Mouse (Mus musculus): ENCODE data around the gene Lrfn2. TPM values are rescaled to one million over a fixed set of nuclear protein-coding genes. Genes with fewer than 3 reads are reported as not detected.
A peak's percentile ranks its signal among the peaks of the same experiment; 100 is the strongest.

Gene Lrfn2
- polyA plus RNA-seq, 1 experiment: 9.0 TPM

- TF ChIP-seq POLR2A (IDR thresholded peaks at IDR 0.05; ENCODE audit: borderline replicate concordance, extremely low read depth, insufficient read depth, insufficient read length, poor library complexity, severe bottlenecking): no peak
- no peak for TF ChIP-seq CTCF (IDR thresholded peaks at IDR 0.05; ENCODE audit: borderline replicate concordance, extremely low read depth, insufficient read depth, insufficient read length)
- DNase-seq (ENCODE audit: low read depth): no peak
Measured at GRCm38 (mm10) chr17:49015368-49015767, 83.2 kb downstream of the Lrfn2 start.

GRCm38 (mm10) chr17:49016229-49016628, 84.0 kb downstream of the Lrfn2 start:
- TF ChIP-seq POLR2A (IDR thresholded peaks at IDR 0.05; ENCODE audit: borderline replicate concordance, extremely low read depth, insufficient read depth, insufficient read length, poor library complexity, severe bottlenecking): no peak
- no peak for TF ChIP-seq CTCF (IDR thresholded peaks at IDR 0.05; ENCODE audit: borderline replicate concordance, extremely low read depth, insufficient read depth, insufficient read length)
- DNase-seq (ENCODE audit: low read depth): no peak

GRCm38 (mm10) chr17:49017438-49018415, 85.5 kb downstream of the Lrfn2 start:
- TF ChIP-seq POLR2A (IDR thresholded peaks at IDR 0.05; ENCODE audit: borderline replicate concordance, extremely low read depth, insufficient read depth, insufficient read length, poor library complexity, severe bottlenecking) (no peak), CTCF (IDR thresholded peaks at IDR 0.05; ENCODE audit: borderline replicate concordance, extremely low read depth, insufficient read depth, insufficient read length) (no peak)
- DNase-seq (ENCODE audit: low read depth): peak; percentile 59

GRCm38 (mm10) chr17:49018774-49019488, 86.8 kb downstream of the Lrfn2 start:
- no peak for DNase-seq (ENCODE audit: low read depth)
- no peak for TF ChIP-seq CTCF (IDR thresholded peaks at IDR 0.05; ENCODE audit: borderline replicate concordance, extremely low read depth, insufficient read depth, insufficient read length)
- no peak for TF ChIP-seq POLR2A (IDR thresholded peaks at IDR 0.05; ENCODE audit: borderline replicate concordance, extremely low read depth, insufficient read depth, insufficient read length, poor library complexity, severe bottlenecking)

GRCm38 (mm10) chr17:49029556-49030268, 97.5 kb downstream of the Lrfn2 start:
- DNase-seq (ENCODE audit: low read depth): peak; percentile 70
- TF ChIP-seq CTCF (IDR thresholded peaks at IDR 0.05; ENCODE audit: borderline replicate concordance, extremely low read depth, insufficient read depth, insufficient read length): no peak
- no peak for TF ChIP-seq POLR2A (IDR thresholded peaks at IDR 0.05; ENCODE audit: borderline replicate concordance, extremely low read depth, insufficient read depth, insufficient read length, poor library complexity, severe bottlenecking)

- TF ChIP-seq CTCF (IDR thresholded peaks at IDR 0.05; ENCODE audit: borderline replicate concordance, extremely low read depth, insufficient read depth, insufficient read length): no peak
- TF ChIP-seq POLR2A (IDR thresholded peaks at IDR 0.05; ENCODE audit: borderline replicate concordance, extremely low read depth, insufficient read depth, insufficient read length, poor library complexity, severe bottlenecking): no peak
- no peak for DNase-seq (ENCODE audit: low read depth)
Measured at GRCm38 (mm10) chr17:49030269-49030615, 98.1 kb downstream of the Lrfn2 start.

- TF ChIP-seq POLR2A (IDR thresholded peaks at IDR 0.05; ENCODE audit: borderline replicate concordance, extremely low read depth, insufficient read depth, insufficient read length, poor library complexity, severe bottlenecking) (no peak), CTCF (IDR thresholded peaks at IDR 0.05; ENCODE audit: borderline replicate concordance, extremely low read depth, insufficient read depth, insufficient read length) (no peak)
- no peak for DNase-seq (ENCODE audit: low read depth)
Measured at GRCm38 (mm10) chr17:49030841-49031240, 98.7 kb downstream of the Lrfn2 start.

GRCm38 (mm10) chr17:49031790-49032189, 99.6 kb downstream of the Lrfn2 start:
- TF ChIP-seq CTCF (IDR thresholded peaks at IDR 0.05; ENCODE audit: borderline replicate concordance, extremely low read depth, insufficient read depth, insufficient read length) (no peak), POLR2A (IDR thresholded peaks at IDR 0.05; ENCODE audit: borderline replicate concordance, extremely low read depth, insufficient read depth, insufficient read length, poor library complexity, severe bottlenecking) (no peak)
- peak; percentile 41 for DNase-seq (ENCODE audit: low read depth)

GRCm38 (mm10) chr17:49033276-49033675, 101.1 kb downstream of the Lrfn2 start:
- TF ChIP-seq POLR2A (IDR thresholded peaks at IDR 0.05; ENCODE audit: borderline replicate concordance, extremely low read depth, insufficient read depth, insufficient read length, poor library complexity, severe bottlenecking) (no peak), CTCF (IDR thresholded peaks at IDR 0.05; ENCODE audit: borderline replicate concordance, extremely low read depth, insufficient read depth, insufficient read length) (no peak)
- no peak for DNase-seq (ENCODE audit: low read depth)

GRCm38 (mm10) chr17:49033686-49034250, 101.6 kb downstream of the Lrfn2 start:
- DNase-seq (ENCODE audit: low read depth): peak; percentile 71

GRCm38 (mm10) chr17:49035052-49035451, 102.9 kb downstream of the Lrfn2 start:
- DNase-seq (ENCODE audit: low read depth): no peak
- TF ChIP-seq POLR2A (IDR thresholded peaks at IDR 0.05; ENCODE audit: borderline replicate concordance, extremely low read depth, insufficient read depth, insufficient read length, poor library complexity, severe bottlenecking) (no peak), CTCF (IDR thresholded peaks at IDR 0.05; ENCODE audit: borderline replicate concordance, extremely low read depth, insufficient read depth, insufficient read length) (no peak)

More at GRCm38 (mm10) chr17:49033686-49034250, 101.6 kb downstream of the Lrfn2 start:
- TF ChIP-seq POLR2A (IDR thresholded peaks at IDR 0.05; ENCODE audit: borderline replicate concordance, extremely low read depth, insufficient read depth, insufficient read length, poor library complexity, severe bottlenecking): no peak
